Mouse (Mus musculus) stomach, postnatal 0 days (tissue): ENCODE results near the gene Riok2.

ENCODE experiments used
- CTCF ChIP-seq: IDR thresholded peaks from 2 replicates; pipeline ENCODE4 v1.5.1; 2016; ENCODE audit warnings: antibody characterized with exemption, low read depth, mild to moderate bottlenecking, moderate library complexity
- EP300 ChIP-seq: optimal IDR thresholded peaks from 2 replicates; pipeline ENCODE3; 2016; ENCODE audit warnings: antibody characterized with exemption

DNA sequence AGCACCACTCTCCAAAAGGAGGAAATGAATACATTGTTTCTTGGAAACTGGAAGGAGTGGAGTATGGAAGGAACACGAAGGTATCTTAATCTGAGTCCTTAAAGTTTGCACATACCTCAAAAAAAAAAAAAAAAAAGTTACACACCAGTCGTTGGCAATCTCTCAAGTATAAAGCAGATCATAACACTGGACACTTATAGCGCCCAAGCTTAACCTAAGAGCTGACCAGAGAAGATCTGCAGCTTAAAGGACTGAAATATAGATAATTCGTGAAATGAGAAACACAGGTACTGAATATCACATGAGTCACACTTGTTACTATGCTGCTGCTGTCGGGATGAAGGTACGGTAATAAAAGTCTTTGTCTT lies 575 bp upstream of the Riok2 start:
- TF ChIP-seq EP300 (no peak), CTCF (no peak)
